Mouse (Mus musculus) heart, embryonic 10.5 days (tissue): ENCODE data around the gene Optn. TPM values are rescaled to one million over a fixed set of nuclear protein-coding genes. Genes with fewer than 3 reads are reported as not detected.

Experiments
- DNase-seq: peaks from one replicate; pipeline ENCODE4 v3.0.0-alpha.2; 2017; ENCODE audit warnings: low spot score
- H3K27ac ChIP-seq: fragments of 300-500 bp; sonication (generic); 2 replicates; pipeline ENCODE4 v1.5.1; 2016; ENCODE audit warnings: mild to moderate bottlenecking
- H3K27me3 ChIP-seq: fragments of 300-500 bp; sonication (generic); 2 replicates; pipeline ENCODE4 v1.6.1; 2016; ENCODE audit warnings: mild to moderate bottlenecking; ENCODE audit not compliant: poor library complexity, insufficient read depth, severe bottlenecking
- H3K36me3 ChIP-seq: fragments of 300-500 bp; sonication (generic); 2 replicates; pipeline ENCODE4 v1.6.1; 2016; ENCODE audit warnings: mild to moderate bottlenecking, moderate library complexity
- H3K4me1 ChIP-seq: fragments of 300-500 bp; sonication (generic); 2 replicates; pipeline ENCODE4 v1.6.1; 2016; ENCODE audit warnings: mild to moderate bottlenecking
- H3K4me3 ChIP-seq: fragments of 300-500 bp; sonication (generic); 2 replicates; pipeline ENCODE4 v1.5.1; 2016; ENCODE audit warnings: mild to moderate bottlenecking, moderate library complexity
- H3K9me3 ChIP-seq: fragments of 300-500 bp; sonication (generic); 2 replicates; pipeline ENCODE4 v1.6.1; 2016; ENCODE audit warnings: mild to moderate bottlenecking, moderate library complexity
- WGBS: fragments of 180-500 bp; shearing (Covaris S2); methylation state at CpG from one replicate; pipeline ENCODE4 v1.1.7; 2016; 5-methylcytosine and 5-hydroxymethylcytosine counted together
- polyA plus RNA-seq: library from polyadenylated mRNA; unstranded; fragments of >200 nt; fragmentation: Nextera tagmentation; extraction: Ambion mirVana; gene quantifications from 2 replicates; pipeline ENCODE4 v1.2.1, GENCODE M21; 2016

Gene Optn
- polyA plus RNA-seq, 1 experiment from 2014 or later = 10.0 TPM

- WGBS = 31% methylated on average over 13 of the region's 13 CpGs
- H3K36me3 ChIP-seq = no peaks in the 10 kb centered on the region
- no peak overlapping the region for H3K27ac ChIP-seq
- H3K4me1 ChIP-seq = peaks cover 25% of the 10 kb centered on the region; the same call in 1 of the 2 replicates
- H3K9me3 ChIP-seq = no peaks in the 10 kb centered on the region
- no peak overlapping the region for H3K4me3 ChIP-seq
- no peaks in the 10 kb centered on the region for H3K27me3 ChIP-seq
- DNase-seq = no peak
Measured at GRCm38 (mm10) chr2:5045269-5045965, 18.4 kb downstream of the Optn start.

DNA sequence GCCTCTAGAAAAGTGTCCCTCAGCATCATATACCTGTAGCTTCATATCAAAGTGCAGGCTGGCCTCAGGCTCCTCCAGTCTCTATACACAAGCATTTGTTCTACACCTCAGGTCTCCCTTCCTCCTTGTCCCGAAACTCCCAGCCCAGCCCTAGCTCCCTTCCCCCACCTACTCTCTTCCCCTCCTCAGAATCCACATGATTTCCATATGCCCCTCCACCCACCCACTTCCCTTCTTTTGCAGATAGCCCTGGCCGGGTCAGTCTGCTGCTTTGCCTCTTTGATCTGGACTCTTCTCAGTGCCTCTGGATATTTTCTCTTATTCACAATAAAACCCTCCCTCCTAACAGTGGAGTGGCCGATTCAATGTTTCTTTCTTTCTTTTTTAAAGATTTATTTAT is 19.5 kb downstream of the Optn start:
- Histone ChIP-seq H3K4me3 (no peak overlapping the region), H3K4me1 (peaks cover 25% of the 10 kb centered on the region; the same call in 1 of the 2 replicates), H3K27me3 (no peaks in the 10 kb centered on the region), H3K36me3 (no peaks in the 10 kb centered on the region), H3K9me3 (no peaks in the 10 kb centered on the region), H3K27ac (no peak overlapping the region)
- DNase-seq = no peak
- WGBS = 29% methylated on average over 3 of the region's 3 CpGs

GRCm38 (mm10) chr2:5043476-5043761 is 20.4 kb downstream of the Optn start:
- Histone ChIP-seq H3K9me3 (no peaks in the 10 kb centered on the region), H3K4me3 (no peak overlapping the region), H3K27me3 (no peaks in the 10 kb centered on the region), H3K36me3 (no peaks in the 10 kb centered on the region), H3K27ac (no peak overlapping the region), H3K4me1 (peaks cover 25% of the 10 kb centered on the region; the same call in 1 of the 2 replicates)
- WGBS = 90% methylated on average over 2 of the region's 2 CpGs
- no peak for DNase-seq

DNA sequence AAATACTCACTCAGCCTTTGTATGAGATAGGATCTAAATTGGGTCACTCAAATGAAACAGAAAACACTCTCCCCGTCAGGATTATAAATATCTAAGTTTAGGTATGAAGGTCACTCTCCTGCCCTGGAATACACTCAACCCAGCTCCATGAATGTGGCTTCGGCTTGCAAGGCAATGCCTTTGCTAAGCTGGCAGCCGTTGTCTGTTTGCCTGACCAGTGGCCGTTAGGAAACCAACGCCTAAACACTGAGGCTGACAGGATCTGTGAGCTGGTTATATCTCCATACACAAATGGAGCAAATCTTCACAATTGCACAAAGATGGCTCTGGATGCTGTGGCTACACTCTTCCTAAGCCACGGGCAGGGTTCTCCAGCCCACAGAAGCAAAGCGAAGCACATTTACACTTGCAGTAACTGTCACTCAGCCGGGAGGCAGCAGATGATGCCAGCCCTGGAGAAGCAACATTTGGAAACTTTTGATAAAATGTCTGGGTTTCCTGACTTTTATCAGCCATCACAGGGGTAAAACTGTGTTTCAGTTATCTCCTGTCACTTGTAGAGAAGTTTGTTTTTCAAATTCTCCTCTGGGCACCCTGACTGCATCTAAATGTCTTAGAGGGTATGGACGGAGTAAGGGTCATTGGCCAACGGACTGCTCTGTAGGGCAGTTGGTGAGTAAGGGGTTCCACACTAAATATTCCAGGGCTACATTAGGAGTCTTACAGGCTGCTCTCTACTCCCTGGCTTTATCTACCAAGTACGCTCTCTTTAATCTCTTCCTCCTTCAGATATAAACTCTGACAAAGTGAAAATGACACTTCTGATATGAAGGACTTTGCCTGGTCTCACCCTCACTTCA is 21.0 kb downstream of the Optn start:
- Histone ChIP-seq H3K4me1 (peaks cover 25% of the 10 kb centered on the region; the same call in 1 of the 2 replicates), H3K27ac (no peak overlapping the region), H3K9me3 (no peaks in the 10 kb centered on the region), H3K4me3 (no peak overlapping the region), H3K27me3 (no peaks in the 10 kb centered on the region), H3K36me3 (no peaks in the 10 kb centered on the region)
- no peak for DNase-seq
- WGBS = 54% methylated on average over 11 of the region's 11 CpGs

- H3K27me3 ChIP-seq = no peaks in the 10 kb centered on the region
- 83% methylated on average over 5 of the region's 5 CpGs for WGBS
- DNase-seq = no peak
- no peaks in the 10 kb centered on the region for H3K36me3 ChIP-seq
- no peak overlapping the region for H3K4me3 ChIP-seq
- no peak overlapping the region for H3K27ac ChIP-seq
- no peaks in the 10 kb centered on the region for H3K9me3 ChIP-seq
- H3K4me1 ChIP-seq = peaks cover 25% of the 10 kb centered on the region; the same call in 1 of the 2 replicates
Measured at GRCm38 (mm10) chr2:5041854-5042253, 22.0 kb downstream of the Optn start.

- H3K9me3 ChIP-seq = no peaks in the 10 kb centered on the region
- H3K27ac ChIP-seq = no peak overlapping the region
- WGBS = 81% methylated on average over 12 of the region's 12 CpGs
- peaks cover 25% of the 10 kb centered on the region; the same call in 1 of the 2 replicates for H3K4me1 ChIP-seq
- no peaks in the 10 kb centered on the region for H3K27me3 ChIP-seq
- H3K36me3 ChIP-seq = no peaks in the 10 kb centered on the region
- no peak for DNase-seq
- H3K4me3 ChIP-seq = no peak overlapping the region
Measured at GRCm38 (mm10) chr2:5040281-5041161, 23.3 kb downstream of the Optn start.

- WGBS = 80% methylated on average over 13 of the region's 13 CpGs
- no peaks in the 10 kb centered on the region for H3K9me3 ChIP-seq
- no peak overlapping the region for H3K4me3 ChIP-seq
- no peak for DNase-seq
- H3K36me3 ChIP-seq = no peaks in the 10 kb centered on the region
- peaks cover 17% of the 10 kb centered on the region; the same call in 1 of the 2 replicates for H3K4me1 ChIP-seq
- no peak overlapping the region for H3K27ac ChIP-seq
- no peaks in the 10 kb centered on the region for H3K27me3 ChIP-seq
Measured at GRCm38 (mm10) chr2:5039350-5040170, 24.3 kb downstream of the Optn start.

DNA sequence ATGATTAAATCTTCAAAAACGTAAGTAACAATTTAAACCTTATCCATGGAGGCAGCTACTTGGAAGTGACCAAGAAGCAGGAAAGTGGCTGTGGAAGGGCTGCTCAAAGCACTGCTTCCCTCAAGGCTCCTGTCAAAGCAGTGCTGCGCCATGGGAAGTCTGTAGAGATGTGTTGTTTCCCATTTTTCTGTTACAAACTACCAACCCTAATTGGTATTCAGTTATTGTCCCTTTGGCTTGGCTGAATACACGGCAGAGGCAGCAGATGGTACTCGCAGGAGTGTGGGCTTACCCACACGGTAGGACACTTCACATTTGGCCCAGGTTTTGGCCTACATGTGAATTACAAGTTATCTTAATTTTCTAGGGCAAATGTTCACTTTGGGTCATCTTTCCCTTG is 25.5 kb downstream of the Optn start:
- H3K4me1 ChIP-seq = peaks cover 9% of the 10 kb centered on the region; the same call in 1 of the 2 replicates
- H3K36me3 ChIP-seq = no peaks in the 10 kb centered on the region
- no peak for DNase-seq
- 83% methylated on average over 5 of the region's 5 CpGs for WGBS
- H3K9me3 ChIP-seq = no peaks in the 10 kb centered on the region
- no peaks in the 10 kb centered on the region for H3K27me3 ChIP-seq
- H3K4me3 ChIP-seq = no peak overlapping the region
- H3K27ac ChIP-seq = no peak overlapping the region

- DNase-seq = no peak
- Histone ChIP-seq H3K36me3 (no peaks in the 10 kb centered on the region), H3K4me3 (no peak overlapping the region), H3K27me3 (no peaks in the 10 kb centered on the region), H3K4me1 (no peaks in the 10 kb centered on the region; the same call in 1 of the 2 replicates), H3K27ac (no peak overlapping the region), H3K9me3 (no peaks in the 10 kb centered on the region)
- 65% methylated on average over 3 of the region's 3 CpGs for WGBS
Measured at GRCm38 (mm10) chr2:5037390-5037789, 26.5 kb downstream of the Optn start.

- Histone ChIP-seq H3K4me1 (no peaks in the 10 kb centered on the region), H3K9me3 (no peaks in the 10 kb centered on the region), H3K27ac (no peak overlapping the region), H3K36me3 (no peaks in the 10 kb centered on the region), H3K4me3 (no peak overlapping the region), H3K27me3 (no peaks in the 10 kb centered on the region)
- DNase-seq = no peak
- WGBS = 83% methylated on average over 10 of the region's 10 CpGs
Measured at GRCm38 (mm10) chr2:5036411-5037076, 27.3 kb downstream of the Optn start.

GRCm38 (mm10) chr2:5035241-5035640 is 28.6 kb downstream of the Optn start:
- Histone ChIP-seq H3K9me3 (no peaks in the 10 kb centered on the region), H3K27ac (no peak overlapping the region), H3K36me3 (no peaks in the 10 kb centered on the region), H3K4me1 (no peaks in the 10 kb centered on the region), H3K27me3 (no peaks in the 10 kb centered on the region), H3K4me3 (no peak overlapping the region)
- 84% methylated on average over 9 of the region's 9 CpGs for WGBS
- DNase-seq = no peak

DNA sequence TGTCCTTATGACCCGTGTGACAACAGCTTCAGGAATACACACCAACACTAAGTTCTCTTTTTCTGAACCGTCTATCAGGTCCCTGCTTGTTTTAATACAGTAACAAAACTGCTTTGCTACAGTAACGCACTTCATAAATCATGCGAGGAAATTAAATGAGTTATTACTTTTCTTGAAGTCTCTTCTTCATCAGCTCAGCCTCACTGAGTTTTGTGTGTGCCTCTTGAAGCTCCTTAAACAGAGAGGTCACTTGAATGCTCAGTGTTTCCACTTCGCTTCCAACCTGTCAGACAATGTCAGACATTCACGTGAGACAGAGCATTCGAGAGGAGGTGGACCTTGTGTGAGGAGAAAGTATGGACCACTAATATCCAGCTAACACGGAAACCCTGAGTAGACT is 29.1 kb downstream of the Optn start:
- Histone ChIP-seq H3K4me3 (no peak overlapping the region), H3K9me3 (no peaks in the 10 kb centered on the region), H3K4me1 (no peaks in the 10 kb centered on the region), H3K27ac (no peak overlapping the region), H3K36me3 (no peaks in the 10 kb centered on the region), H3K27me3 (no peaks in the 10 kb centered on the region)
- no peak for DNase-seq
- WGBS = 75% methylated on average over 8 of the region's 8 CpGs
